Mouse (Mus musculus): ENCODE results near the gene Nuak1. TPM values are rescaled to one million over a fixed set of nuclear protein-coding genes. Genes with fewer than 3 reads are reported as not detected.

Gene Nuak1
- total and polyA plus RNA-seq, 3 experiments: 1.1 to 2.2 TPM; not detected in 1

DNA sequence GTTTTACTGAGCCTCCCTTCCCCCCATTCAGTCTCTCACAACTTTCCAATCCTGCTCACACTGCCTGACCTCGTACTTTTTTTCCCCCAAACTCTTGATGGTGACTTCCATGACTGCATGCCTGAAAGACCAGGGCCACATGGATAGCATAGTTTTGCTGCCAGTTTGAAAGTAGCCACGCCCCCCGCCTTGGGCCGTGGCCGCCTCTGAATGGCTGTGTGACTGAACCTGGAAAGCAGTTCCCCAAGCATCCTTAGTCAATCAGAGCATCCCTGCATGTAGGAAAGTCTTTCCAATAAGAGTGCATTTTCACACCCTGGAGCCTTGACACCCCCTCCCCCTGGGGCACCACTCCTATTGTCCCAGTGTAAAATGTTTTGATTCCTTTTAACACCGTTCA is 116.4 kb downstream of the Nuak1 start:
- no peak overlapping the region for H3K9ac ChIP-seq (ENCODE audit: control insufficient read depth, low read depth, low read length, poor library complexity, severe bottlenecking)
- H3K36me3 ChIP-seq (ENCODE audit: control insufficient read depth in 1 of 2, insufficient read depth in 2 of 2, low read length in 2 of 2): no peaks in the 10 kb centered on the region
- no peaks in the 10 kb centered on the region for H3K27me3 ChIP-seq (ENCODE audit: control insufficient read depth in 1 of 2, insufficient read depth in 2 of 2, low read length in 2 of 2)
- no peak for DNase-seq (ENCODE audit: low read depth, low spot score)
- TF ChIP-seq GABPA (IDR thresholded peaks at IDR 0.05; ENCODE audit: low read depth, low read length) (no peak), RCOR1 (IDR thresholded peaks at IDR 0.05; ENCODE audit: low read depth, low read length) (no peak), RAD21 (IDR thresholded peaks at IDR 0.05; ENCODE audit: low read depth, low read length) (no peak), JUND (IDR thresholded peaks at IDR 0.05; ENCODE audit: low read depth, low read length) (no peak)
- H3K27ac ChIP-seq (ENCODE audit: control insufficient read depth, low read depth, low read length): no peak overlapping the region
- no peak overlapping the region for H3K4me3 ChIP-seq (ENCODE audit: control insufficient read depth in 1 of 2, insufficient read depth in 1 of 2, low read depth in 2 of 2, low read length in 2 of 2)
- no peaks in the 10 kb centered on the region for H3K79me2 ChIP-seq (ENCODE audit: control insufficient read depth, insufficient read depth, low read length, poor library complexity)
- H3K9me3 ChIP-seq (replicated peaks; ENCODE audit: insufficient read depth, low read length): no peaks in the 10 kb centered on the region
- no peaks in the 10 kb centered on the region for H3K4me1 ChIP-seq (ENCODE audit: control insufficient read depth in 1 of 2, insufficient read depth in 2 of 2, low read length in 2 of 2)

Other genes starting within 250 kb of the Nuak1 start
- 1.0 TPM in 2 replicates for gene Ckap4, start 93.5 kb upstream of the Nuak1 start, total RNA-seq (2012; rRNA removed)
- 1 to 10 TPM in 1 of 2 experiments, not detected in 1; 5.2 TPM for gene Ckap4, start 93.5 kb upstream of the Nuak1 start, polyA plus RNA-seq (2012; ENCODE audit: insufficient read depth in 1 of 2, insufficient read length in 2 of 2, low read depth in 1 of 2, low replicate concordance in 2 of 2, missing spikeins in 1 of 2)
- gene Tcp11l2, start 136.0 kb upstream of the Nuak1 start, total RNA-seq (2012; rRNA removed): 0.81 and 1.7 TPM in 2 replicates
- 1 to 10 TPM in 1 of 2 experiments, not detected in 1; 4.3 TPM for gene Tcp11l2, start 136.0 kb upstream of the Nuak1 start, polyA plus RNA-seq (2012; ENCODE audit: insufficient read depth in 1 of 2, insufficient read length in 2 of 2, low read depth in 1 of 2, low replicate concordance in 2 of 2, missing spikeins in 1 of 2)
- 19.8 and 20.6 TPM in 2 replicates for gene Polr3b, start 181.7 kb upstream of the Nuak1 start, total RNA-seq (2012; rRNA removed)
- 10 to 100 TPM in 1 of 2 experiments, not detected in 1; 24.2 TPM for gene Polr3b, start 181.7 kb upstream of the Nuak1 start, polyA plus RNA-seq (2012; ENCODE audit: insufficient read depth in 1 of 2, insufficient read length in 2 of 2, low read depth in 1 of 2, low replicate concordance in 2 of 2, missing spikeins in 1 of 2)